Mouse (Mus musculus) thymus, postnatal 10 days (tissue): ENCODE data around the gene Slc16a5.
A peak's percentile ranks its signal among the peaks of the same experiment; 100 is the strongest.

Source experiments
- DNase-seq, 2 experiments: peaks; one replicate each; pipeline ENCODE4 v3.0.0; 2021; ENCODE audit warnings: low spot score in 2 of 2

Gene Slc16a5

GRCm38 (mm10) chr11:115462243-115462891 is at the start of gene Slc16a5:
Slc16a5 (plus strand) TSS chr11:115462474.
- peak; percentile 77 to 83 for DNase-seq

GRCm38 (mm10) chr11:115419531-115420237 is 42.6 kb upstream of the Slc16a5 start, which contains the start of the genes Atp5h and Kctd2:
Atp5h (minus strand) TSS chr11:115419962.
Kctd2 (plus strand) TSS chr11:115420128.
- peak; percentile 92 for DNase-seq

- DNase-seq: peak in 1 of 2 experiments; percentile 51
These were observed 41.7 kb upstream of the Slc16a5 start for GRCm38 (mm10) chr11:115420336-115421190.

DNA sequence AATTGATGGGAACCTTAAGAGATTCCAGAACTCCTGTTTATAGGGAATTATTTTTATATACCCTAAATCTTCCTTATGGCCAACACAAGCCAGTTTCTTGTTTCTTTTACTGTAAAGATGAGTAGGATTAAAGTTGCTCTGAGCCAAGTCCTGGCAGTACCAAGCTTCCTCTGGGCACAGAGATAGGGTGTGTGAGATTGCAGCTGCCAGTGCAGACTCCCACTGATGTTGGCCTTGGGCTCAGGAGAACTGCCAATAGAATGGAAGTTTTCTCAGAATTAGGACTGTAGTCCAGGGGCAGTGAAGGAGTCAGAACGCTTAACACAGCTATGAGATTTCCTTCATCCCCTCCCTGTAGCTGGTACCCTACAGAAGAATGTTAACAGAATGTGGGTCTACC is 40.9 kb upstream of the Slc16a5 start:
- DNase-seq: no peak

- DNase-seq: no peak
These were observed 40.3 kb upstream of the Slc16a5 start for GRCm38 (mm10) chr11:115421972-115422371.

GRCm38 (mm10) chr11:115423091-115423490 is 39.2 kb upstream of the Slc16a5 start:
- no peak for DNase-seq

GRCm38 (mm10) chr11:115424666-115425065 is 37.6 kb upstream of the Slc16a5 start:
- no peak for DNase-seq

DNA sequence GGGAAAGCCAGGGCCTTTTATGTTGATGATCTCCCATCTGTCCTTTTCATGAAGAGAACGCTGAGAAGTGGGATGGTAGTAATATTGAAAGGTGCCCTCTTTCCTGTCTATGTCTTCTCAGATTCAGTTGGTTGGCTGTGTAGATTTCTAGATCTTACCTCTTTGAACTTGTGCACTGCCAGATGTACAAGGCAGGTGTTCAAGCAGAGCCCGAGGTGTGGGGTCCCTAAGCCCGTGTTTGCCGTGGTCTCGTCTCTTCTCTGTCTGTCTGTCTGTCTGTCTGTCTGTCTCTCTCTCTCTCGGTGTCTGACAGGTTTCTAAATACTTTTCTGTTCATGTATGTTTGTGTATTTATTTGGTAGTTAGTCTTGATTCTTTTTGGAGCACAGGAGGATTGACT is 36.6 kb upstream of the Slc16a5 start:
- DNase-seq: peak; percentile 60 to 67

DNA sequence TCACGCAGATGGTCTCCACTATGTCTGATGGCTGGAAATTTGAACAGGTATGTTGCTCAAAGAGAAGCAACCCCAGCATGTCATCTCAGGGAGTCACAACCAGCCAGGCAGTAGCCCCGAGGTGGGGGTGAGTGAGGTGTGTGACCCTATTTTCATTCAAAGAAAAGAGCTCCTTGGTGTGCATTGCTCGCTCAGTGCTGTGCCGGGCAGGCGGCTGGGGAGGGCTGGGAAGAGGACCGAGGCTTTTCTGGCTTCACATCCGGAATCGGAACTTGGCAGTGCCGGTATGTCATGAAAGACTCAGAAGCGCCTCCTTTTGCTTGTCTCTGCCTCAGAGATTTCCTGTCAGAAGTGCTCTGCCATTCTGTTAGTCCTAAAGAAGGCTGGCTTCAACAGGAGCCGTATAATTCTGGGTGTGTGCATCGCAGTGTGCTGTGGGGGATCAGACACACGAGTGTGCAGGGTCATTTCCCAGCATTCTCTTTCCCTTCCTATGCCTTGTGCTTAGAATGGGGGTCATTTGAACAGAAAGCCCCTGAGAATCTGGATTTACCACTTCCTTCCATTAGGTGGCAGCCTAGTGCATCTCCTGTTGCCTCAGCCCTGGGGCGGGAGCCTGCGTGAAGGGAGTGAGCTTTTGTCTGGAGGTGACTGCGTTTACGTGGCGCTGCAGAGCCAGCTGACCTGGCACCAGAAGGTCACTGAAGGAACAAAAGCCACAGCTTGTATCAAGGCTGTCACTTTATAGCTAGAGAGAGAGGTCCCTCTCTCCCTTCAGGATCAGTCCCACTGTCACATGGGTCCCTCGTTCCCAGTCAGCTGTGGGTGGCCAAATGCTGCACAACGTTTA is 34.6 kb upstream of the Slc16a5 start:
- DNase-seq: peak; percentile 77 to 86

DNA sequence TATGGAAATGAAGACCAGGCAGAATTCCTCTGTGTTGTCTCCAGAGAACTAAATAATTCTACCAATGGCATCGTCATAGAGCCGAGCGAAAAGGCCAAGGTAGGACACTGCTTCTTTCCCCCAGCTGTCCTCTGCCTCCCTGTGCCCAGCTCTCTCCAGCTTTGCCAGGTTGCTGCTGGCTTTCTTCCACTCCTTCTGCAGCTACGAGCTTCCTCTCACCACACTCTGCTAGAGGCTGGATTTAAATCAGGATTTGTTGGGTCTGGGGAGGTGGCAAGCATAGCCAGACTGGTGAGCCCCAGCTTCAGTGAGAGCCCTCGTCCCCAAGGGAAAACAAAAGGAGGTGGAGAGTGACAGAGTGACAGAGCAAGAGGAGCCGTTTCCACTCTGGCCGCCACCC is 33.0 kb upstream of the Slc16a5 start:
- DNase-seq: no peak

- DNase-seq: no peak
These were observed 31.7 kb upstream of the Slc16a5 start for GRCm38 (mm10) chr11:115430561-115430960.

GRCm38 (mm10) chr11:115432814-115433213 is 29.5 kb upstream of the Slc16a5 start:
- no peak for DNase-seq

GRCm38 (mm10) chr11:115433342-115433741 is 28.9 kb upstream of the Slc16a5 start:
- DNase-seq: no peak

- no peak for DNase-seq
These were observed 26.5 kb upstream of the Slc16a5 start for GRCm38 (mm10) chr11:115435596-115436337.

GRCm38 (mm10) chr11:115437571-115438122 is 24.6 kb upstream of the Slc16a5 start:
- DNase-seq: no peak

DNA sequence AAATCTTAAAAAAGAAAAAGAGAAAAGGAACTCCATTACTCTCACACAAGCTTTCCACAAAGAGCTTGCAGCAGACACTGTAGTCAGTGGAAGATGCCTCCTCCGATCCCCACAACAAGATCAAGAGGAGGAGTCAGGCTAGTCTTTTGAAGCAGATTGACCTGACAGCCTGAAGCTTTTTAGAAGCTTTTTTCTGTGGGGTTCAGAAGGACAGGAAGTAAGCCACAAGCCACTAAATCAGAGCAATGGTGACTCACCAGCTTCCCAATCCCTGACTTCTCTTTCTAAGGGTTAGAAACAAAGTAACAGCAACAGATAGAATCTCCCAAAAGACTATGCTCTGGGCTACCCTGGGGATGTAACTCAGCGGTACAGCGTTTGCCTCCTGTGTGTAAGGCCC is 22.9 kb upstream of the Slc16a5 start:
- no peak for DNase-seq

- DNase-seq: no peak
These were observed 22.2 kb upstream of the Slc16a5 start, which contains the start of gene Trim80 for GRCm38 (mm10) chr11:115439906-115440595. Trim80 (plus strand) TSS chr11:115440545.

GRCm38 (mm10) chr11:115441417-115441816 is 20.9 kb upstream of the Slc16a5 start:
- DNase-seq: peak; percentile 62 to 72

GRCm38 (mm10) chr11:115446906-115447305 is 15.4 kb upstream of the Slc16a5 start:
- no peak for DNase-seq
